Comparison of ENCODE assay signal across 14 mouse cellular contexts in genomic region chr5:37247456-37247855, GRCm38 (mm10). TPM values are rescaled to one million over a fixed set of nuclear protein-coding genes. Genes with fewer than 3 reads are reported as not detected.
DNase-seq lines count a peak whose midpoint lies in the region; ATAC-seq lines count a peak whose summit lies in the region.
"Had no signal": no experiment of that assay in that cellular context is flagged by ENCODE, and none has a peak within 500 bp of the region (broad histone marks: within the 10 kb centered on the region; RNA-seq: fewer than 3 reads in every experiment).

No protein-coding gene starts in this region.

- H3K4me1 ChIP-seq in forebrain, embryonic 14.5 days (ENCODE audit: control insufficient read depth, insufficient read depth, low read length) = peaks cover 44% of the 10 kb centered on the region
- H3K4me1 ChIP-seq in midbrain, embryonic 12.5 days = peaks cover 69% of the 10 kb centered on the region
- H3K4me1 ChIP-seq in heart, embryonic 10.5 days = peaks cover 28% of the 10 kb centered on the region

- H3K36me3 ChIP-seq in forebrain, embryonic 14.5 days (ENCODE audit: control insufficient read depth, insufficient read depth, low read length) = peaks cover 5% of the 10 kb centered on the region
- no peaks in the 10 kb centered on the region; the same call in 1 of the 2 replicates for H3K36me3 ChIP-seq in midbrain, embryonic 12.5 days
- no peaks in the 10 kb centered on the region for H3K36me3 ChIP-seq in heart, embryonic 10.5 days
- H3K36me3 ChIP-seq: lung, embryonic 15.5 days had no signal

- H3K9ac ChIP-seq in forebrain, embryonic 14.5 days (ENCODE audit: low read length) = peak overlapping the region; percentile 93
- peak overlapping the region; percentile 88 for H3K9ac ChIP-seq in midbrain, embryonic 12.5 days (replicated peaks)
- H3K9ac ChIP-seq: lung, embryonic 15.5 days had no signal

- intact Hi-C loops in left cerebral cortex, postnatal 36 days (cut with DNase I) = no loop called here

- DNase-seq in ES-CJ7 (ENCODE audit: low read depth, low spot score) (peak; percentile 10), adipocyte (ENCODE audit: low spot score) (no peak)
- peak; percentile 65 for DNase-seq in cerebellum, adult 8-10 months
- DNase-seq in forebrain, embryonic 14.5 days (ENCODE audit: low spot score) = no peak
- DNase-seq in heart, embryonic 10.5 days (ENCODE audit: low spot score) = no peak
- no peak for DNase-seq in heart, adult 11 months
- DNase-seq in left cerebral cortex, postnatal 36 days (ENCODE audit: low spot score in 2 of 2) = no peak
- DNase-seq: adrenal gland, postnatal 36 days; heart, adult 18-20 months; kidney, adult 9 months; thymus, adult 18-20 months had no signal

- peaks cover 14% of the 10 kb centered on the region for H3K27me3 ChIP-seq in forebrain, embryonic 14.5 days (replicated peaks; ENCODE audit: control insufficient read depth, insufficient read depth, low read length)
- H3K27me3 ChIP-seq in midbrain, embryonic 12.5 days = peaks cover 27% of the 10 kb centered on the region
- H3K27me3 ChIP-seq in heart, embryonic 10.5 days (ENCODE audit: insufficient read depth, poor library complexity, severe bottlenecking) = peaks cover 62% of the 10 kb centered on the region

- WGBS in forebrain, embryonic 14.5 days = 60% methylated on average over 4 of the region's 4 CpGs
- WGBS in midbrain, embryonic 12.5 days = 55% methylated on average over 4 of the region's 4 CpGs
- WGBS in heart, embryonic 10.5 days = 40% methylated on average over 4 of the region's 4 CpGs

- ATAC-seq in forebrain, embryonic 14.5 days = no peak
- no peak for ATAC-seq in midbrain, embryonic 12.5 days (ENCODE audit: low FRiP score, low read depth)

- H3K9me3 ChIP-seq in forebrain, embryonic 14.5 days (replicated peaks; ENCODE audit: control insufficient read depth, low read length) = no peaks in the 10 kb centered on the region
- H3K9me3 ChIP-seq in midbrain, embryonic 12.5 days = no peaks in the 10 kb centered on the region
- H3K9me3 ChIP-seq in heart, embryonic 10.5 days = no peaks in the 10 kb centered on the region
- H3K9me3 ChIP-seq: lung, embryonic 15.5 days had no signal

- H3K4me2 ChIP-seq in forebrain, embryonic 14.5 days (ENCODE audit: low read length) = peak overlapping the region; percentile 80
- H3K4me2 ChIP-seq in midbrain, embryonic 12.5 days (replicated peaks) = peak overlapping the region; percentile 79

- peak overlapping the region; percentile 80 for H3K4me3 ChIP-seq in forebrain, embryonic 14.5 days (ENCODE audit: low read depth, low read length)
- H3K4me3 ChIP-seq in midbrain, embryonic 12.5 days = peak overlapping the region; percentile 82
- H3K4me3 ChIP-seq in heart, embryonic 10.5 days = no peak overlapping the region
- H3K4me3 ChIP-seq: myocyte had no signal

- H3K27ac ChIP-seq in forebrain, embryonic 14.5 days (ENCODE audit: low read depth, low read length) = peak overlapping the region; percentile 98
- peak overlapping the region; percentile 96 for H3K27ac ChIP-seq in midbrain, embryonic 12.5 days (replicated peaks)
- no peak overlapping the region for H3K27ac ChIP-seq in heart, embryonic 10.5 days
- H3K27ac ChIP-seq: lung, embryonic 15.5 days had no signal

RNA-seq across cellular contexts. Expression of gene Crmp1, which starts 5.7 kb away (rescaled TPM):
- polyA plus RNA-seq in forebrain, embryonic 14.5 days (2014; fragmentation: Nextera tagmentation; extraction: Ambion mirVana) = 654 and 880 TPM in 2 replicates
- 404 and 454 TPM in 2 replicates for polyA plus RNA-seq in midbrain, embryonic 12.5 days (2016; fragmentation: Nextera tagmentation; extraction: Ambion mirVana)
- 17.7 and 25.2 TPM in 2 replicates for polyA plus RNA-seq in heart, embryonic 10.5 days (2016; fragmentation: Nextera tagmentation; extraction: Ambion mirVana)
- 100 to 1,000 TPM; 199 to 200 TPM for total RNA-seq in left cerebral cortex, postnatal 36 days (2021)

Comparison
In these comparisons a context has a peak if more than half of its experiments do, and no peak if none do; other contexts are left out.
1. DNase-seq: peak in ES-CJ7 (single experiment) and cerebellum, adult 8-10 months (single experiment); none in forebrain, embryonic 14.5 days (single experiment), adipocyte (single experiment), heart, embryonic 10.5 days (single experiment), heart, adult 11 months (single experiment) and left cerebral cortex, postnatal 36 days (0 of 2).
2. RNA of gene Crmp1, which starts 5.7 kb away (polyA plus RNA-seq): 654 to 880 TPM in forebrain, embryonic 14.5 days and 404 to 454 TPM in midbrain, embryonic 12.5 days; 17.7 to 25.2 TPM in heart, embryonic 10.5 days; every median in the first group is over 10 times any median in the second.